Mouse (Mus musculus) bone marrow, adult 2 months (tissue): ENCODE measurements around the gene Cd300ld5.
"Not testable (repeated sequence)": the region's sequence is repeated elsewhere in the genome, so short reads cannot be mapped to it uniquely, and the experiment has no call there.

ENCODE experiments used
- CTCF ChIP-seq: fragments of 200-500 bp; IDR thresholded peaks from 2 replicates; pipeline ENCODE4 v1.5.1; 2011; ENCODE audit warnings: low read length, control low read depth; ENCODE audit not compliant: control insufficient read depth, insufficient read depth
- POLR2A ChIP-seq: fragments of 200-500 bp; IDR thresholded peaks from 2 replicates; pipeline ENCODE4 v1.6.1; 2011; ENCODE audit warnings: low read depth, mild to moderate bottlenecking, control low read depth, low read length, borderline replicate concordance; ENCODE audit not compliant: control insufficient read depth

DNA sequence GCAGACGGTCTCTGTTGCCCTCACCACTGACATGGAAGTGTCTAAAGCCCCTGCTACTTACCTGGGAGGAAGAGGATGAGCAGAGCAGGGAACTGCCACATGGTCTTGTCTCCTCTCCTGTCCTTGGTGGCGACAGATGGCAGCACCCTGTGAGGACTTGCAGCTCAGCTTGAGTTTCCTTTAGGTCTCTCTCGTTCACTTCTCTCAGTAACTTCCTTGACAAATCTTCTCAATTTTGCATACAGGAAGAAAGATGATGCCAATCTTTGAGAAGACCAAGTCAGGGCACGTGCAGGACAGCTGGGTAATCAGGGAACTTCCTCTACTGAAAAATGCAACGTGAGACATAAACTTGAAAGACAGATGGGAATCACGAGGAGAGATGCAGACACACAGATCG, 21.5 kb downstream of the Cd300ld5 start, which contains the start of gene Cd300ld2:
- not testable (repeated sequence) for TF ChIP-seq CTCF, POLR2A
